Mouse (Mus musculus) thymus, postnatal 10 days (tissue): ENCODE measurements around the gene Atoh7.

ENCODE experiments used
- DNase-seq, 2 experiments: peaks; one replicate each; pipeline ENCODE4 v3.0.0; 2021; ENCODE audit warnings: low spot score in 2 of 2

Gene Atoh7

DNA sequence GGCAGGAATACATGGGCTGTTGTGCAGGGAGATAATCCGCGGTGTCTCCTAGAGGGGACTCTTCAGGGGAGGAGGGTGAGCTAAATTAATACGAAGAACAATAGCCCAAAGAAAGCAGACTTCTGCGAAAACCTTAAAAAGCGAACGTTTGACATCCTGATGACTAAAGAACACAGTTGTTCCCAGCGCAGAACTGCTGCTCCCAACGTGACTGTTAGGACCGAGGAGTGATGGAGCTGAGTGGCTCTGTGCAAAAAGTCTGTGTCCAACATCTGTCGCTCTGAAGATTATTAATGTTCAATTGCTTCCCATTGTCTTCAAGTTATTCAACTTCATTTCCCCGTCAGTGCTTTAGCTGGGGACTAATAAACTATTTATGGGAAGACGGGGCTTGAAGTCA lies 1.3 kb upstream of the Atoh7 start:
- no peak for DNase-seq

- DNase-seq: peak in 1 of 2 experiments; percentile 13
Measured at GRCm38 (mm10) chr10:63099941-63100562, 601 bp downstream of the Atoh7 start.

DNA sequence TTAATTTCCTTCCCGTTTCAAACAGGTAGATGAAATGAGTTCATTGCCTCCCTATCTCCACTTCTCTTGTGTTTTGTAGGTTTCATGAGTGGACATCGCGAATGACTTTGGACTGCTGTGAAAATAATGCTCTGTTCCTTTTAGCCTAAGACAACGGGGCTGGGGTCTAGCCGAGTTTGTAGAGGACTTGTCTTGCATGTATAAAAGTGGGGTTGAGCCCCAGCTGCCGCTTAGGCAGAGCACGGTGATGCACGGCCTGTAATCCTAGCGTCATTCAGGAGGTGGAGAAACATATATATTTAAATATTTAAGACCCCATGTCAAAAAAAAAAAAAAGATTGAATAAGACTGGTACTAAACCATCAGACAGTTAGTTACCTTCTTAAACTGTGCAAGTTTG lies 1.2 kb downstream of the Atoh7 start:
- DNase-seq: no peak

DNA sequence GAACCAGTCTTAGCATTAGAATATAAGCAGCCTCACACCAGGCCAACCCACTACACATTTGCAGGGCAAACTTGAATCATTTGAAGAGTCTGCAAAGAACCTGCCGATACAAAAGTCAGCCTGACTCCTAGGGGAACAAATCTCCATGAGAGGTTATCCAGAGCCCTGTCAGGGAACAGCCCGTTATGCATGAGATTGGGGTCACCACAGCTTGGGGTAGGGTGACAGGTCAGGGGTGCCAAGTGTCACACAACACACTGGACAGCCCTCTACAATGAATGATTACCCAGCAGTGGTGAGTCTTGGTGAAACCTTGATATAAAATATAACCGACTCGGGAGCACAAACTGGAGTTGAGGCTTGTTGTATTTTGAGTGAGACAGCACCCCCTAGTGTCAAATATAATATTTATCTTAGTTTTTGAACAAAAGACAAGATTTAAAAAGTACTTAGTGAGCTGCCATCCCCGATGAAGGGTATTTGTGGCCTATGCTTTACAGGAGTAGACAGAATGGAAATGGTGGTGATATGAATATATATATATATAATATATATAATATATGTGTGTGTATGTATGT lies 13.7 kb downstream of the Atoh7 start:
- peak in 1 of 2 experiments; percentile 38 for DNase-seq

DNA sequence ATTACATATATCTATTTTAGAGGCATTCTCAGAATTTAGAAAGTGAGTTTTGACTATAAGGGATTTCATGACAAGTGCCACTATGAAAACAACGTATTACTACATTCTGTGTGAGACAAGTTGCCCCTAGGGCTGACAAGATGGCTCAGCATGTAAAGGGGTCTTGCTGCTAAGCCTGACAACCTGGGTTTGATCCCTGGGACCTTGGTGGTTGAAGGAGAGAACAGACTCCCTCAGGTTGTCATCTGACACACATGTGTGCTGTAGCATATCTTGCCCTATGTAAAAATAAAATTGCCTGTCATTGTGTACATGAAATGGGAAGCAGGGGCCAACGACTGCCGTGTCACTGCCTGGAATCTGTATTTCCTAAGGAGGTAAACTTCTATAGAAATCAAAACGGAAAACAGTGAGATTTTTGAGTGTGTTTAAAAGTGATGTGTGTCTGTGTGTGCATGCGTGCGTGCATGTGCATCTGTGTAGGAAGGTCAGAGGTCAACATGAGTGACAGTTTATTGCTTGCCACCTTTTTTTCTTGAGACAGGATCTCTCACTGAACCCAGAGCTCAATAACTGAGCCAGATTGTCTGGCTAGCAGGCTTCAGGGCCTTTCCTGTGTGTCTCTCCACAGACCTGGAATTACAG lies 14.4 kb downstream of the Atoh7 start:
- no peak for DNase-seq

- DNase-seq: no peak
Measured at GRCm38 (mm10) chr10:63115881-63116280, 16.4 kb downstream of the Atoh7 start.

GRCm38 (mm10) chr10:63116376-63116775 lies 16.9 kb downstream of the Atoh7 start:
- DNase-seq: no peak

- no peak for DNase-seq
Measured at GRCm38 (mm10) chr10:63117583-63117982, 18.1 kb downstream of the Atoh7 start.

GRCm38 (mm10) chr10:63119916-63120315 lies 20.5 kb downstream of the Atoh7 start:
- no peak for DNase-seq

DNA sequence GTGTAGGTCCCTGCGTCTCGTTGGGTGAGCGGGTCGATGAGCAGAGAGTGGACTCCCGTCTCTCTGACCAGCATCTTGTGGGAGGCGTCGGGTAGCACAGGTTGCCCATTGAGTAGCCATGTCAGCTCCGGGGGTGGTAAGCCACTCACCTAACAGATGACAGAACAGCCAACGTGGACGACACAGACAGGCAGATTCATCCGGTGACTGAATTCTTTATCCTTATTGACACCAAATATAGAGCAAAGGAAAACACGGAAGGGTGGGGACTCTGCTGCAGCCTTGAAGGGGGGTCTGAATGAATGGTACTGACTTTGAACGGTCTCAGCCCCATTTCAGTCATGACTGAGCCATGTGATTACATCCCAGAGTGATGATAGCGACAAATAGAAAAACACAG lies 22.5 kb downstream of the Atoh7 start:
- DNase-seq: no peak

DNA sequence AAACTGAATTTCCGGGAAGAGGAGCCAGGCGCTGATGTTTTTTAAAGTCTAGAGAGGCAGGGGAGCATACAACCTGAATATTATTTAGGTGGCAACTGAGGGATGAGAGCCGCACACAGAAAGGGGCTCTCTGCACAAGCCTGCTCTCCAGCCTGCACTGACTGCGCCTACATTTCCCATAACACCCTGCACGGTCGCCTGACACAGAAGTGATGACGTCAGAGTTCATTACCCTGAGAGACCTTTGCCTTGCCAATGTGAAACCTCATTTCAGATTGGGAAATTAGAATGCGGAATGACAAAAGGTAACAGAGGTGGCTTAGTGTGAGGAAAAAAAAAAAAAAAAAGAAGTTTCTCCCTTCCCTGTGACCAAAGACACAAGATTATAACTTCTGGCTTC lies 23.1 kb downstream of the Atoh7 start:
- no peak for DNase-seq

DNA sequence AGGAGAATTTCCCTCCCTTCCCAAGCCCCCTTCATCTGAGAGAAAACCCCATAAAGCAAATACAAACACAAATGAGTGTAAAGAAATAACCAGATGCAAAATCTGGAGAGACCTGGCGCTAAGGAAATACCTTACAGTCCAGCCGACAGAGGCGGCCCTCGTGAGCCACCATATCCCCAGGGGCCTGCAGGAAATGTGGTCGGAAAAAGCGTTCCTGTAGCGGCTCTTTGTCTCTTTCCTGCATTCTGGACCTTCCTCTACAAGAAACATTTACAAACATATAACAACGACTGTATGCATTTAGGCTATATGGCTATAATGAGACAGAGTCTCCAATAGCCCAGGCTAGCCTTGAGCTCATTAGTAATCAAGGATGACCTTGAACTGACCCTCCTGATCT lies 23.7 kb downstream of the Atoh7 start:
- DNase-seq: no peak

- no peak for DNase-seq
Measured at GRCm38 (mm10) chr10:63124016-63124415, 24.6 kb downstream of the Atoh7 start.

GRCm38 (mm10) chr10:63125343-63125742 lies 25.9 kb downstream of the Atoh7 start:
- no peak for DNase-seq

GRCm38 (mm10) chr10:63126116-63126515 lies 26.7 kb downstream of the Atoh7 start:
- DNase-seq: no peak

DNA sequence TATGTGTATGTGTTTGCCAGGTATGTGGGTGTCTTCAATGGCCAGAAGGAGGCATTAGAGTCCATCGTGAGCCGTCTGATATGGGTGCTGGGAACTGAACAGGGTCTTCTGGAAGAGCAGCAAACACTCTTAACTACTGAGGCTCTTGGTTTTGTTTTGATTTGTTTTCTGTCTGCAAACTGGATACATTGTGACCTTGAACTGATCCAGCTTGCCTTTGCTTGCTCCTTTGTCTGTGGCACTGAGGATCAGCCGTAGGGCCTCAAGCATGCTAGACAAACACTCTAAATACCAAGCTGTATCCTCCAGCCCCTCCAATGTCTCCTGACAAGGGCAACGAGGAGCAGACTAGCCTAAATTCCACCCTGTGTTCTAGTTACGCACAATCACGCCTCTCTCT lies 27.7 kb downstream of the Atoh7 start:
- DNase-seq: no peak

DNA sequence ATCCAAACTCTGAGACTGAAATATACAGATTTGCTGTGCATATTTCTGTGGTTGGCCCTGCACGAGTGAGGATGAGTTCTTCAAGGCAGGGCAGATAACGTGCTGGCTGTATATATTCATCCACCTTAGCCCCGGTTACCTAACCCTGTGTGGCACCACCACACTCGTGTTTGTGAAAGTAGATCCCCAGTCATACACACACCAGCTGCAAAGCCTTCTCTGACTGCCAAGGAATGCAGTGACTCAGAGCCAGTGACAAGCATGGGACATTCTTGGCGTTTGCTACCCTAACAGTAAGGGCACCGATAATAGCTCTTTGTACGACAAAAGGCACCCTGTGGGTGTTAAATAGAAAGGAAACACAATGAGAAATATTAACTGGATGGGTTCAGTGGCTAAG lies 28.8 kb downstream of the Atoh7 start:
- no peak for DNase-seq

DNA sequence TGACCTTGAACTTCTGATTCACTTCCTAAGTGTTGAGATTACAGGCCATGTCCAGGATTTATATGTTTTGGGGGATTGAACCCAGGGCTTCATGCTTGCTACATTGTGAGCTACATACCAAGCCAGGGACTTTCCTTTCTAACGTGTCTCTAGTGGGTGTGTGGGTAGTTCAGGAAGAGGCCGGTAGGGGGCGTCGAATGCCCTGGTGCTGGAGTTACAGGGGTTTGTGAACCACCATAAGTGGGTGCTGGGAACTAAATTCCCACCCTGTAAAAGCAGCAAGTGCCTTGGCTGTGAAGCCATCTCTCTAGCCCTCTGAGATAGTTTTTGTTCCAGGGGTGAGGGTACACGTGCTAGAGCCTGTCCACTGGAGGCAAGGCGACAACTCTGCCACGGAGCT lies 31.0 kb downstream of the Atoh7 start:
- DNase-seq: no peak

GRCm38 (mm10) chr10:63132356-63132755 lies 32.9 kb downstream of the Atoh7 start:
- DNase-seq: no peak

GRCm38 (mm10) chr10:63133326-63133725 lies 33.9 kb downstream of the Atoh7 start:
- no peak for DNase-seq

DNA sequence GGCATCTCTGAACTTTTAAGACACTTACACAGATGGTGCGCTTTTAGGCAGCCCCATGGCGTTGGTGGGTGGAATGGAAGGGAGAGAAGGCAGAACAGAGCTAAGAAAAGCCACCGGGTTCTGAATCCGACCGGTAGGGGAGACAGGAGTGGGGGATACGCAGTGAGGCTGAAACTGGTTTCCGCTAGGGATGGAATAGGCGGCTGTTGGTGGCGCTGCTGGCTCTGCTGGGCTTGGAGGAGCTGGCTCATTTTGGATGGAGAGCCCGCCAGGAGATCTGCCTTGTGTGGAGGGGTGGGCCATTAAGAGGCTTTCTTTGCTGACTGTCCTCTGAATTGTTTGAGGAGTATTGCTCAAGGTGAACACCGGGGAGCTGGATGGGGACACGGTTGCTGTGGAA lies 36.2 kb downstream of the Atoh7 start:
- DNase-seq: no peak

- DNase-seq: no peak
Measured at GRCm38 (mm10) chr10:63136436-63136835, 37.0 kb downstream of the Atoh7 start.

- no peak for DNase-seq
Measured at GRCm38 (mm10) chr10:63142660-63143059, 43.2 kb downstream of the Atoh7 start.
